Mouse (Mus musculus) kidney, adult 2 months (tissue): ENCODE data around the gene Toe1.

Experiments
- CTCF ChIP-seq: fragments of 200-500 bp; conservative IDR thresholded peaks from 2 replicates; pipeline ENCODE4 v1.5.1; 2011; ENCODE audit warnings: low read depth, mild to moderate bottlenecking, control low read depth, low read length, moderate library complexity, mixed read lengths; ENCODE audit not compliant: insufficient read depth, insufficient read length
- POLR2A ChIP-seq: fragments of 200-500 bp; IDR thresholded peaks from one replicate; pipeline ENCODE4 v1.6.1; 2011; ENCODE audit warnings: low read depth, low read length, control low read depth

GRCm38 (mm10) chr4:116821694-116822016 lies 14.2 kb upstream of the Toe1 start, which contains the start of gene Hpdl:
- TF ChIP-seq CTCF = no peak
- no peak for TF ChIP-seq POLR2A
